Mouse (Mus musculus) forelimb bud, embryonic 11.5 days (tissue): Measurements from ENCODE around the gene Trim33.

ENCODE experiments used
- DNase-seq: peaks from one replicate; pipeline ENCODE4 v3.0.0-alpha.2; 2012; ENCODE audit warnings: low read depth, low spot score

Trim33 gene

DNA sequence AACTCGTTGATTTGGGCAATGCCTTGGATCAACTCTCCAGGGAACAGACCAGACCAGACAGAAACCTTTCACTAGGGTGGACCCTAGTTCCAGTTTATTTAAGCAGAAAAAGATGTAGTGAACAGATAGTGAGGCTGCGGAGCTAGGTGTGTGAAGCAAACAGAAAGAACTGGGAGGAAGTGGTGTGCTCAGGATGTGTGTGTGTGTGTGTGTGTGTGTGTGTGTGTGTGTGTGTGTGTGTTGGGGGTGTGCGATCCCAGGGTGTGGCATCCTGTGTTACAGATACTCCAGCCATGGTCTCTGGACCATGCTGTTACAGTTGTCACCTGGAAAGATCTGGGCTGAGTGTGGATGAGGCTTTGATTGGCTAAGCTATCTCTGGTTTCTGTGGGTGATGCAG, 118.4 kb downstream of the Trim33 start:
- DNase-seq, result no peak

DNA sequence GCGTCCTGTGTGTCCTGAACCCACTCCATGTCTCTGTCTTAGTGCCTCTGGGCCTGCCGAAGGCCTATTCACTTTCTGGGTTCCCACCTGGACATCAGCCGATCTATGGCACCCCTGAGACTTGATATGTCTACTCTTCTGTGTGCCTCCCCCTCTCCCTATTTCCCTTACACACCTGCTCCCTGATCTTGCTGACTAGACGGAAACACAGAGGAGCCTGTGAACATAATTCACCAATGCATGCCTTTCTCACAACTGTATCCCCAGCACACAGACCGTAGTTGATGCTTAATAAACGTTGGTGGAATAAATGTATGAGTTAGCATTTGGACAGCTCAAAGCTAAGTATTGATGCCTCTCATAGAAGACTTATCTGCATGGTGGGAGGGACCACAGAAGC, 121.7 kb downstream of the Trim33 start:
- DNase-seq, result no peak

DNA sequence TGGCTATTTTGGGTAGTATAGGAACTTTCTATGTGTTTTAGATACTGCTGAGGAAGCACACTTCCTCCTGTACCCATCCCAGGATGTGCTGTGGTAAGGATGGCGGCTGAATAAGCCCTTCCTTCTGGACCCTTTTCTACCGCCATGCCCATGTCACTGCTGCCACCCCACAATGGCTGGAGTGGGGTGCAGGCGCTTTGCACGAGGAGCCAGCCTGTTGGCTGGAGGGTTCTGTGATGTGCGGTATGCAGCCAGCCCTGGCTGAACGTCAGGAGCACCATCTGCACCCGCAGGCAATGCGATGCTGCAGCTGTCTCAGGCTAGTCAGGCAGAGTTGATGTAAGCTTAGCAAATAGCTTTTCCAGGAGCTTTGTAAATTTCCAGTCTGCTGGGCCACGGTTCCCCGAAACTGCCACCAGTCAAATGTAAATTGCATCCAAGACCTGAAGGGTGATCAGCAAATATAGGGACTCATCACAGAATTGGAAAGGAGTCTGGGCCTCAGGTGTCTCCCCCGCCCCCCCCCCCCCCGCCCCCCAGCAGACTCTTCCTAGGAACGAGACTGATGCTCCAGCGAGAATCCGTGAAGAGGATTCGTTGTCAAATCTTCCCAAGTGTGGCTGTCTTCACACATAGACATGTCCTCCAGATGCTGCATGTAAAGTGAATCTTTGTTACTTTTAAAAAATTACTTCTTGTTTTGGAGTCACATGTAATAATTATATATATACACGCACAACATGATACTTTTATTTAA, 122.4 kb downstream of the Trim33 start:
- no peak for DNase-seq

DNA sequence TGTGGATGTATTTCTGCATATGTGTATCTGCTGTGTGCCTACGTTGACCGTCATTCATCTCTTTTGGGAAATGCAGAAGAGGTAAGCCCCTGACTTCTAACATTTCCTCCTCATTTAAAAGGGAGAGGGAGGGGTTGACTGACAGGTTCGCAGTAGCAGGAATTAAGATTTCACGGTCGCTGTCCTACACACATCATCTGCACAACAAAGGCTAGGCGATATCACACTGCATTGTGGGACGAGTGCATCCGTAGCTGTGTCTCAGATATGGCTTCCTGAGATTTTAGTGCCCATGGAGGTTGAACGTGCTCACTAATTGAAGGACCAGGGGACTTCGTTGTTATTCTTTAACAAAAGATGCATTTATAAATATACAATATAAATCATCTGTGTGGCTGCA, 123.1 kb downstream of the Trim33 start:
- DNase-seq, result no peak

DNA sequence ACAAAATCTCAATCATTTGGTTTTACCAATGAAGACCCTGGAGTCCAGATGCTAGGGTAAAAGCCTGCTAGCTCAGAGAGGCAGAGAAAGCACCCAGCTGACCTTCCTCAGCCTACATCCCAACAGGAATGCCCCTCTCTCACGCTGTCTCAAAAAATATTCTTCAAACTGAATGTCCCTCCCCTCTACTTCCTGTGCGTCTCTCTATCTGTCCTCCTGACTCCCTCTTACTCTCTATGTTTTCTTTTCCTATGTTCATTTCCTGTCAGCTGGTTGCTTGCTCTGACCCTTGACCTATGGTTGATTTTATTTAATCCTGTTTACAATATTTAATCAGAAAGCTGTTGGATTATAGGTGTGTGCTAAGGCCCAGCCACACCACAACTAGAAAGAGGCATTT, 126.0 kb downstream of the Trim33 start:
- DNase-seq, result no peak

DNA sequence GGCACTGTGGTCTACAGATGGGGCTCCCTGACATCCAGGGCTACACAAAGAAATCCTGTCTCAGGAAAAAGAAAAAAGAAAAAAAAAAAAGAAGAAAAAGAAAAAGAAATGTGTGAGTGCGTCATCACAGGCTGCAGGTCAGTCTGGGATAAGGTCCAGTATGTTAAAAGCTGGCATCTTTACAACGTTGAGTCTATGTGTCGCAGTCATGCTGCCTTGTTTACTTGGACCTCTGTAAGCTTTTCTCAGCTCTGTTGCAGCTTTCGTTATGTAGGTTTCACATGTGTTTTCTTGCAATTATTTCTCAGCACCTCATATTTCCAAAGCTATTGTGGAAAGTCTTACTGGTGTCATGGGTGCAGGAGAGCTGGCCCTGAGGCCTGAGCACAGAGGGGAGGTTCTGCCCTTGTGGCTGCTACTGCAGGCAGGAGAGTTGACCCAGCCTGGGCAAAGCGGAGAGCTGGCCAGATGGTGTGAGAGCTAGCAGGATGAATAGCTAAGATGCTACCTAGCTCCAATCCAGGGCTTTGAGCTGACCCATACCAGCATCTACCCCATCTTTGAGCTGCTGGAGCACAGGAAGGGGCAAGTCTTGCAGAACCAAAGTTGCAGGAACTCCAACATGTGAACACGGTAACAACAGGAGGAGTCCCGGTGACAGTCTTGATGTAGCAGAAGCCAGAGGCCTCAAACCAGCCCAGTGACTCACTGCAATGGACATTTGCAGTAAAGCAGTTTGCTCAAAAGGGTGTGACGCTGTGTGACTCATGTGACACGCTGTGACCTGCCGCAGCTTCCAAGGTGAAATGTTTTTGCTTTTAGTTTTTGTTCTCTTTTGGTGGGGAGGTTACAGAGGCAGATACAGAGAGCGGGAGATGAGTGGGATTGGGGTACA, 127.0 kb downstream of the Trim33 start:
- no peak for DNase-seq
